Mouse (Mus musculus) heart, embryonic 13.5 days (tissue): ENCODE data around the gene Anapc11. TPM values are rescaled to one million over a fixed set of nuclear protein-coding genes. Genes with fewer than 3 reads are reported as not detected.

Experiments used
- ATAC-seq: fragments of 200-750 bp; cut with Nextera tagmentation; 2 replicates; pipeline ENCODE4 v1.8.0; 2017; ENCODE audit warnings: moderate TSS enrichment; ENCODE audit not compliant: insufficient number of reproducible peaks, low FRiP score, low TSS enrichment; ENCODE audit errors: extremely low read depth
- H3K27ac ChIP-seq: fragments of 300-500 bp; sonication (generic); replicated peaks from 2 replicates; pipeline ENCODE4 v1.5.1; 2015; ENCODE audit warnings: moderate library complexity, mild to moderate bottlenecking, inconsistent platforms
- H3K27me3 ChIP-seq: fragments of 300-500 bp; sonication (generic); replicated peaks from 2 replicates; pipeline ENCODE4 v1.6.1; 2015; ENCODE audit warnings: mild to moderate bottlenecking, inconsistent platforms
- H3K36me3 ChIP-seq: fragments of 300-500 bp; sonication (generic); 2 replicates; pipeline ENCODE4 v1.6.1; 2015; ENCODE audit warnings: mild to moderate bottlenecking, inconsistent platforms
- H3K4me1 ChIP-seq: fragments of 300-500 bp; sonication (generic); 2 replicates; pipeline ENCODE4 v1.6.1; 2015; ENCODE audit warnings: inconsistent platforms
- H3K4me2 ChIP-seq: fragments of 300-500 bp; sonication (generic); 2 replicates; pipeline ENCODE4 v1.6.1; 2015; ENCODE audit warnings: inconsistent platforms, mild to moderate bottlenecking, moderate library complexity
- H3K4me3 ChIP-seq: fragments of 300-500 bp; sonication (generic); 2 replicates; pipeline ENCODE4 v1.5.1; 2015; ENCODE audit warnings: moderate library complexity, mild to moderate bottlenecking, inconsistent platforms
- H3K9ac ChIP-seq: fragments of 300-500 bp; sonication (generic); 2 replicates; pipeline ENCODE4 v1.6.1; 2015; ENCODE audit warnings: inconsistent platforms, mild to moderate bottlenecking, moderate library complexity
- H3K9me3 ChIP-seq: fragments of 300-500 bp; sonication (generic); 2 replicates; pipeline ENCODE4 v1.6.1; 2016; ENCODE audit warnings: inconsistent platforms
- WGBS: fragments of 180-500 bp; shearing (Covaris S2); methylation state at CpG from one replicate; pipeline ENCODE4 v1.1.7; 2015; ENCODE audit warnings: mixed read lengths; 5-methylcytosine and 5-hydroxymethylcytosine counted together
- polyA plus RNA-seq: library from polyadenylated mRNA; unstranded; fragments of >200 nt; fragmentation: Nextera tagmentation; extraction: Ambion mirVana; gene quantifications from 2 replicates; pipeline ENCODE4 v1.2.1, GENCODE M21; 2015

Anapc11 gene
- polyA plus RNA-seq, 1 experiment from 2014 or later = 174 TPM

- H3K4me2 ChIP-seq = no peak overlapping the region
- H3K27ac ChIP-seq = no peak overlapping the region
- H3K9me3 ChIP-seq = no peaks in the 10 kb centered on the region
- H3K4me3 ChIP-seq = no peak overlapping the region
- no peak overlapping the region for H3K9ac ChIP-seq
- peaks cover 4% of the 10 kb centered on the region; the same call in 1 of the 2 replicates for H3K4me1 ChIP-seq
- 94% methylated on average over 13 of the region's 13 CpGs for WGBS
- H3K27me3 ChIP-seq = no peaks in the 10 kb centered on the region
- H3K36me3 ChIP-seq = peaks cover 93% of the 10 kb centered on the region
- no peak for ATAC-seq
These were observed 35.3 kb upstream of the Anapc11 start for GRCm38 (mm10) chr11:120562949-120563348.

- H3K27ac ChIP-seq = no peak overlapping the region
- no peak overlapping the region for H3K4me2 ChIP-seq
- no peak overlapping the region for H3K9ac ChIP-seq
- H3K36me3 ChIP-seq = peaks cover 100% of the 10 kb centered on the region
- peaks cover 4% of the 10 kb centered on the region; the same call in 1 of the 2 replicates for H3K4me1 ChIP-seq
- no peak for ATAC-seq
- H3K9me3 ChIP-seq = no peaks in the 10 kb centered on the region
- 77% methylated on average over 9 of the region's 9 CpGs for WGBS
- no peak overlapping the region for H3K4me3 ChIP-seq
- H3K27me3 ChIP-seq = no peaks in the 10 kb centered on the region
These were observed 33.1 kb upstream of the Anapc11 start for GRCm38 (mm10) chr11:120565114-120565513.

- Histone ChIP-seq H3K36me3 (peaks cover 81% of the 10 kb centered on the region), H3K4me3 (no peak overlapping the region), H3K9me3 (no peaks in the 10 kb centered on the region), H3K27ac (no peak overlapping the region), H3K27me3 (no peaks in the 10 kb centered on the region), H3K9ac (no peak overlapping the region), H3K4me1 (peaks cover 22% of the 10 kb centered on the region), H3K4me2 (no peak overlapping the region)
- ATAC-seq = no peak
- 91% methylated on average over 6 of the region's 6 CpGs for WGBS
These were observed 29.9 kb upstream of the Anapc11 start for GRCm38 (mm10) chr11:120568324-120568723.

GRCm38 (mm10) chr11:120571122-120571521, 27.1 kb upstream of the Anapc11 start:
- Histone ChIP-seq H3K4me1 (peaks cover 34% of the 10 kb centered on the region), H3K27me3 (no peaks in the 10 kb centered on the region), H3K4me2 (peak overlapping the region; percentile 97), H3K36me3 (peaks cover 53% of the 10 kb centered on the region), H3K4me3 (peak overlapping the region; percentile 94), H3K9ac (peak overlapping the region; percentile 98), H3K27ac (no peak overlapping the region), H3K9me3 (no peaks in the 10 kb centered on the region)
- no peak for ATAC-seq
- 35% methylated on average over 3 of the region's 3 CpGs for WGBS

- Histone ChIP-seq H3K4me3 (peak overlapping the region; percentile 94), H3K4me1 (peaks cover 34% of the 10 kb centered on the region), H3K36me3 (peaks cover 51% of the 10 kb centered on the region), H3K9ac (peak overlapping the region; percentile 98), H3K27ac (peak overlapping the region; percentile 97), H3K27me3 (no peaks in the 10 kb centered on the region), H3K9me3 (no peaks in the 10 kb centered on the region), H3K4me2 (peak overlapping the region; percentile 97)
- 6% methylated on average over 11 of the region's 11 CpGs for WGBS
- ATAC-seq = no peak
These were observed 26.3 kb upstream of the Anapc11 start for GRCm38 (mm10) chr11:120571754-120572416.

- ATAC-seq = peak; percentile 6; the same call in 1 of the 2 replicates
- Histone ChIP-seq H3K27ac (peak overlapping the region; percentile 97), H3K9ac (peak overlapping the region; percentile 98), H3K9me3 (no peaks in the 10 kb centered on the region), H3K4me1 (peaks cover 34% of the 10 kb centered on the region), H3K4me3 (peak overlapping the region; percentile 94), H3K27me3 (no peaks in the 10 kb centered on the region), H3K4me2 (peak overlapping the region; percentile 97), H3K36me3 (peaks cover 51% of the 10 kb centered on the region)
- WGBS = under 1% methylated on average over 24 of the region's 24 CpGs
These were observed 25.8 kb upstream of the Anapc11 start for GRCm38 (mm10) chr11:120572417-120572751.

GRCm38 (mm10) chr11:120572752-120573584, 25.3 kb upstream of the Anapc11 start, which contains the start of gene P4hb:
Gene P4hb, minus strand, starts transcription at chr11:120573253.
- peak within 1 kb of the TSS; percentile 98 for H3K9ac ChIP-seq
- H3K27me3 ChIP-seq = no peaks in the 10 kb centered on the region
- H3K36me3 ChIP-seq = peaks cover 51% of the 10 kb centered on the region
- H3K9me3 ChIP-seq = no peaks in the 10 kb centered on the region
- peak within 1 kb of the TSS; percentile 97 for H3K27ac ChIP-seq
- H3K4me1 ChIP-seq = peaks cover 30% of the 10 kb centered on the region
- peak within 1 kb of the TSS; percentile 94 for H3K4me3 ChIP-seq
- ATAC-seq = peak; percentile 96
- peak within 1 kb of the TSS; percentile 97 for H3K4me2 ChIP-seq
- under 1% methylated on average over 93 of the region's 94 CpGs for WGBS

- ATAC-seq = no peak
- no peaks in the 10 kb centered on the region for H3K9me3 ChIP-seq
- H3K9ac ChIP-seq = peak overlapping the region; percentile 95
- peak overlapping the region; percentile 94 for H3K4me3 ChIP-seq
- under 1% methylated on average over 23 of the region's 23 CpGs for WGBS
- peaks cover 51% of the 10 kb centered on the region for H3K36me3 ChIP-seq
- H3K27ac ChIP-seq = peak overlapping the region; percentile 97
- no peaks in the 10 kb centered on the region for H3K27me3 ChIP-seq
- H3K4me1 ChIP-seq = peaks cover 35% of the 10 kb centered on the region
- peak overlapping the region; percentile 90 for H3K4me2 ChIP-seq
These were observed 24.5 kb upstream of the Anapc11 start for GRCm38 (mm10) chr11:120573585-120574277.

GRCm38 (mm10) chr11:120574278-120574600, 24.0 kb upstream of the Anapc11 start:
- Histone ChIP-seq H3K27ac (peak overlapping the region; percentile 58), H3K4me1 (peaks cover 40% of the 10 kb centered on the region), H3K9ac (peak overlapping the region; percentile 95), H3K4me3 (peak overlapping the region; percentile 94), H3K4me2 (peak overlapping the region; percentile 90), H3K9me3 (no peaks in the 10 kb centered on the region), H3K27me3 (no peaks in the 10 kb centered on the region), H3K36me3 (peaks cover 51% of the 10 kb centered on the region)
- no peak for ATAC-seq
- 33% methylated on average over 5 of the region's 5 CpGs for WGBS

GRCm38 (mm10) chr11:120575046-120575445, 23.2 kb upstream of the Anapc11 start:
- ATAC-seq = no peak
- Histone ChIP-seq H3K27me3 (no peaks in the 10 kb centered on the region), H3K27ac (0 out of 2 replicates have a peak overlapping the region, but pooled peaks have one; percentile 8), H3K4me1 (peaks cover 48% of the 10 kb centered on the region), H3K9ac (peak overlapping the region; percentile 95; the same call in 1 of the 2 replicates), H3K4me3 (0 out of 2 replicates have a peak overlapping the region, but pooled peaks have one; percentile 94), H3K9me3 (no peaks in the 10 kb centered on the region), H3K4me2 (peak overlapping the region; percentile 90; the same call in 1 of the 2 replicates), H3K36me3 (peaks cover 51% of the 10 kb centered on the region)
- 75% methylated on average over 2 of the region's 2 CpGs for WGBS

- ATAC-seq = no peak
- Histone ChIP-seq H3K4me3 (no peak overlapping the region), H3K4me1 (peaks cover 47% of the 10 kb centered on the region), H3K36me3 (peaks cover 44% of the 10 kb centered on the region), H3K27me3 (no peaks in the 10 kb centered on the region), H3K9ac (no peak overlapping the region), H3K4me2 (no peak overlapping the region), H3K27ac (no peak overlapping the region), H3K9me3 (no peaks in the 10 kb centered on the region)
These were observed 22.3 kb upstream of the Anapc11 start for GRCm38 (mm10) chr11:120575940-120576339.
